Comparison of ENCODE assay signal across 22 mouse cellular contexts in the genomic region with DNA sequence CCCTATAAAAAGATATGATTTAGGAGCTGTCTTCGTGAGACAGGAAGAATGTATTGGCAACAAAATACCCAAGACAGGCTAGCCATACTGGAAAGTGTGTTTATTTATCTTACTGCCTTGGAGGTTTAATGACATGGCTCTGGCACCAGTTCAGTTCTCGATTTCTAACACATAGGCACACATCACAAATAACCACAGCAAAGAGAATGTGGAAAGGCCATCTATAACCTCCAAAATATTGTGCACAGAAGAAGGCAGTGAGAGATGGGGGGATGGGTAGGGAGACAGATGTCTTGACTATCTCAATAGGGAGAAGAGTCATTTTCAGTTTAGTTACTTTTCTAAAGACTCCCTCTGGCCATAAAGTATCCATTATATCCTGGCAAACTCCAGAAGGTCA.
A peak's percentile ranks its signal among the peaks of the same experiment; 100 is the strongest.
DNase-seq lines count a peak whose midpoint lies in the region; ATAC-seq and TF ChIP-seq lines count a peak whose summit lies in the region.
"Had no signal": no experiment of that assay in that cellular context is flagged by ENCODE, and none has a peak within 500 bp of the region (broad histone marks: within the 10 kb centered on the region; RNA-seq: fewer than 3 reads in every experiment).

No protein-coding gene starts in this region.

- ATAC-seq in lung, embryonic 14.5 days (ENCODE audit: insufficient read depth), result peak; percentile 82; the same call in 1 of the 2 replicates
- peak; percentile 46; the same call in 1 of the 2 replicates for ATAC-seq in lung, embryonic 15.5 days (ENCODE audit: borderline replicate concordance, extremely low read depth, low FRiP score, low TSS enrichment)
- peak; percentile 20; the same call in 1 of the 2 replicates for ATAC-seq in lung, embryonic 16.5 days (ENCODE audit: low read depth)
- ATAC-seq: activated CD4-positive, CD25-positive, alpha-beta regulatory T cell, adult 4 months; CD4-positive, CD25-positive, alpha-beta regulatory T cell, adult 4 months; Patski had no signal

- peak; percentile 60 for DNase-seq in lung, embryonic 14.5 days
- no peak for DNase-seq in lung, postnatal 14 days
- DNase-seq in lung, postnatal 4 days, result no peak
- no peak for DNase-seq in lung, postnatal 10 days
- DNase-seq in mesoderm, embryonic 11.5 days (ENCODE audit: low read depth, low spot score), result peak; percentile 4
- no peak for DNase-seq in right cerebral cortex, postnatal 25 days
- DNase-seq: adrenal gland, adult 2 months; adrenal gland, adult 8-10 months; adrenal gland, postnatal 10 days; adrenal gland, postnatal 14 days; adrenal gland, postnatal 25 days; adrenal gland, postnatal 36 days; B cell, adult 2 months; cerebellum, adult 11 months; cerebellum, adult 11-12 months had no signal

- H3K9me3 ChIP-seq in lung, embryonic 14.5 days (ENCODE audit: low read depth, low read length), result no peaks in the 10 kb centered on the region
- no peaks in the 10 kb centered on the region for H3K9me3 ChIP-seq in lung, embryonic 15.5 days
- H3K9me3 ChIP-seq in lung, embryonic 16.5 days (ENCODE audit: control insufficient read depth, low read length), result no peaks in the 10 kb centered on the region

- H3K27me3 ChIP-seq in lung, embryonic 14.5 days (ENCODE audit: insufficient read depth, low read length), result no peaks in the 10 kb centered on the region
- H3K27me3 ChIP-seq in lung, embryonic 15.5 days, result no peaks in the 10 kb centered on the region
- H3K27me3 ChIP-seq in lung, embryonic 16.5 days (ENCODE audit: control insufficient read depth, insufficient read depth, low read depth, low read length), result no peaks in the 10 kb centered on the region
- H3K27me3 ChIP-seq: CH12.LX, Patski had no signal

- H3K4me2 ChIP-seq in lung, embryonic 14.5 days, result no peak overlapping the region
- H3K4me2 ChIP-seq in lung, embryonic 15.5 days, result no peak overlapping the region
- H3K4me2 ChIP-seq in lung, embryonic 16.5 days (ENCODE audit: low read depth, low read length), result no peak overlapping the region

- no peaks in the 10 kb centered on the region for H3K4me1 ChIP-seq in lung, embryonic 14.5 days (ENCODE audit: insufficient read depth)
- no peaks in the 10 kb centered on the region for H3K4me1 ChIP-seq in lung, embryonic 15.5 days
- no peaks in the 10 kb centered on the region for H3K4me1 ChIP-seq in lung, embryonic 16.5 days (replicated peaks; ENCODE audit: control insufficient read depth, insufficient read depth, low read length)

- H3K27ac ChIP-seq in lung, embryonic 14.5 days (ENCODE audit: low read depth), result no peak overlapping the region
- no peak overlapping the region for H3K27ac ChIP-seq in lung, embryonic 15.5 days
- no peak overlapping the region for H3K27ac ChIP-seq in lung, embryonic 16.5 days (ENCODE audit: low read length)

- WGBS in lung, embryonic 14.5 days, result 29% methylated on average over 2 of the region's 2 CpGs
- 34% methylated on average over 2 of the region's 2 CpGs for WGBS in lung, embryonic 15.5 days
- WGBS in lung, embryonic 16.5 days, result 29% methylated on average over 2 of the region's 2 CpGs

- H3K9ac ChIP-seq in lung, embryonic 14.5 days, result no peak overlapping the region
- H3K9ac ChIP-seq in lung, embryonic 15.5 days, result no peak overlapping the region
- no peak overlapping the region for H3K9ac ChIP-seq in lung, embryonic 16.5 days (ENCODE audit: low read length)

- no peaks in the 10 kb centered on the region for H3K36me3 ChIP-seq in lung, embryonic 14.5 days (ENCODE audit: insufficient read depth)
- H3K36me3 ChIP-seq in lung, embryonic 15.5 days, result no peaks in the 10 kb centered on the region
- H3K36me3 ChIP-seq in lung, embryonic 16.5 days (ENCODE audit: control insufficient read depth, insufficient read depth, low read length), result no peaks in the 10 kb centered on the region
- H3K36me3 ChIP-seq: G1E had no signal

- no peak for TF ChIP-seq CTCF in lung, embryonic 14.5 days (IDR thresholded peaks at IDR 0.05; ENCODE audit: low read depth)

- no peak overlapping the region for H3K4me3 ChIP-seq in lung, embryonic 14.5 days (ENCODE audit: low read depth, low read length)
- no peak overlapping the region for H3K4me3 ChIP-seq in lung, embryonic 15.5 days
- H3K4me3 ChIP-seq in lung, embryonic 16.5 days (ENCODE audit: low read length), result no peak overlapping the region

Comparison
In these comparisons a context has a peak if more than half of its experiments do, and no peak if none do; other contexts are left out.
1. DNase-seq: peak in lung, embryonic 14.5 days (single experiment) and mesoderm, embryonic 11.5 days (single experiment); none in lung, postnatal 14 days (single experiment), lung, postnatal 4 days (0 of 2), lung, postnatal 10 days (single experiment) and right cerebral cortex, postnatal 25 days (single experiment).
2. ATAC-seq: peak in every context shown above with its lines; median percentile 82 in lung, embryonic 14.5 days; 46 in lung, embryonic 15.5 days; 20 in lung, embryonic 16.5 days.